Mouse (Mus musculus): ENCODE results near the gene Tacc2. TPM values are rescaled to one million over a fixed set of nuclear protein-coding genes. Genes with fewer than 3 reads are reported as not detected.
A peak's percentile ranks its signal among the peaks of the same experiment; 100 is the strongest.

Tacc2 gene
- polyA plus RNA-seq, 1 experiment from 2014 or later, result 34.7 TPM

DNA sequence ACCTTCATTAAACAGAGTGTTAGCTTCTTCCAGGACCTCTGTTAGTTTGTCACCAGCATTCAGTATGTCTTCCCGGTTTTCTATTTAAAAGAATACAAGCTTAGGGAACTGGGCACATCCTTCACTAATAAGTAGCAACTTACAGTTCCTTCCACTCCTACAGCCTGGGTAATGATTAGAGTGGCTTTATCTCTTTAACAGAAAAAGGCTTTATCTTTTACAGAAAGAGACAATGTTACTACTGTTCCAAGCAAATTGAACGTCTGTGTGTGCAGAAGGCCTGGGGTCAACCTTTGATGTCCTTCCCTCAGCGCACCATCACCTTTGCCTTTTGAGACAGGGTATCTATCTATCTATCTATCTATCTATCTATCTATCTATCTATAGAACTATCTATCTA, 31.3 kb upstream of the Tacc2 start:
- Histone ChIP-seq H3K36me3 (ENCODE audit: control insufficient read depth, insufficient read depth, low read length) (peaks cover 8% of the 10 kb centered on the region; the same call in 1 of the 2 replicates), H3K27ac (replicated peaks; ENCODE audit: low read depth, low read length) (no peak overlapping the region; the same call in 1 of the 2 replicates), H3K9ac (ENCODE audit: low read length) (peak overlapping the region; percentile 98), H3K4me2 (ENCODE audit: low read depth, severe bottlenecking) (peak overlapping the region; percentile 70), H3K9me3 (ENCODE audit: control insufficient read depth, low read length) (no peaks in the 10 kb centered on the region), H3K4me1 (ENCODE audit: control insufficient read depth, insufficient read depth, low read length) (peaks cover 5% of the 10 kb centered on the region), H3K27me3 (ENCODE audit: control insufficient read depth, insufficient read depth, low read length) (no peaks in the 10 kb centered on the region), H3K4me3 (ENCODE audit: low read depth, low read length) (peak overlapping the region; percentile 67)
- 59% methylated on average over 3 of the region's 3 CpGs for WGBS
- DNase-seq (ENCODE audit: low spot score), result no peak
- ATAC-seq (ENCODE audit: insufficient number of reproducible peaks, low FRiP score, low TSS enrichment, low read depth), result no peak

- ATAC-seq (ENCODE audit: insufficient number of reproducible peaks, low FRiP score, low TSS enrichment, low read depth), result no peak
Measured at GRCm38 (mm10) chr7:130546421-130546790, 30.8 kb upstream of the Tacc2 start.

DNA sequence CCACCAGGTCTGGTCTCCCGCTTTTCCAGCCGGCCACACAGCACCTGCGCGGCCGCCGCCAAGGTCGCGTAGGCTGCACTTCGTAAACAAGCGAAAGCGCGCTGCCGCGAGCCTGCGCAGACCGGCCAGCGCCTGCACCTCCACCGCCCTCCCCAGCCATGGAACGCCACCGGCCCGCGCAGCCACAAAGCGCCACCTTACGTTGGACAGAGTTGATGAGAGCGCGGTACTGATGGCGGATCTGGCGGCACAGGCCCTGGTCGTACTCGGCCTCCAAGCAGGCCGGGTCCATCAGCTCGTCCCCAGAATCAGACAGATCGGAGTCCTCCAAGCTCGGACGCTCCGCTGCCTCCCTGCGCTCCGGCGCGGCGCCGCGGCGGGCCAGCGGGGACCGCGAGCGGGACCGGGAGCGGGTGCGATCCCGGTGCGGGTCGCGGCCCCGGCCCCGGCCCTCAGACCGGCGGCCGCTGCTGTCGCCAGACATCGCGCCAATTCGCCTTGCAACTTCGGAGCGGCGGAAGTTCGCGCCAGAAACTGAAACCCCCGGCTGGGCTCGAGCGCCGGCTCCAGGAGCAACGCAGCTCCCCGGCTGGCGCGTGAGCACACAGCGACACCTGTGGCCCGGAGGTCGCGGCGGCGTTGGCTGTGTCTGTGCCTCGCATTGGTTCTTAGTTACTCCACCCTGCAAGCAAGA, 30.3 kb upstream of the Tacc2 start:
- Histone ChIP-seq H3K4me2 (ENCODE audit: low read depth, severe bottlenecking) (peak overlapping the region; percentile 70), H3K27ac (replicated peaks; ENCODE audit: low read depth, low read length) (peak overlapping the region; percentile 100), H3K9me3 (ENCODE audit: control insufficient read depth, low read length) (no peaks in the 10 kb centered on the region), H3K36me3 (ENCODE audit: control insufficient read depth, insufficient read depth, low read length) (peaks cover 8% of the 10 kb centered on the region; the same call in 1 of the 2 replicates), H3K4me3 (ENCODE audit: low read depth, low read length) (peak overlapping the region; percentile 67), H3K4me1 (ENCODE audit: control insufficient read depth, insufficient read depth, low read length) (peaks cover 5% of the 10 kb centered on the region), H3K27me3 (ENCODE audit: control insufficient read depth, insufficient read depth, low read length) (no peaks in the 10 kb centered on the region), H3K9ac (ENCODE audit: low read length) (peak overlapping the region; percentile 98)
- WGBS, result under 1% methylated on average over 82 of the region's 84 CpGs
- DNase-seq (ENCODE audit: low spot score), result peak; percentile 98
- peak; percentile 92 for ATAC-seq (ENCODE audit: insufficient number of reproducible peaks, low FRiP score, low TSS enrichment, low read depth)

More at GRCm38 (mm10) chr7:130546421-130546790, 30.8 kb upstream of the Tacc2 start:
- Histone ChIP-seq H3K4me3 (ENCODE audit: low read depth, low read length) (peak overlapping the region; percentile 67), H3K27ac (replicated peaks; ENCODE audit: low read depth, low read length) (peak overlapping the region; percentile 100), H3K4me2 (ENCODE audit: low read depth, severe bottlenecking) (peak overlapping the region; percentile 70), H3K4me1 (ENCODE audit: control insufficient read depth, insufficient read depth, low read length) (peaks cover 5% of the 10 kb centered on the region), H3K27me3 (ENCODE audit: control insufficient read depth, insufficient read depth, low read length) (no peaks in the 10 kb centered on the region), H3K9me3 (ENCODE audit: control insufficient read depth, low read length) (no peaks in the 10 kb centered on the region), H3K36me3 (ENCODE audit: control insufficient read depth, insufficient read depth, low read length) (peaks cover 8% of the 10 kb centered on the region; the same call in 1 of the 2 replicates), H3K9ac (ENCODE audit: low read length) (peak overlapping the region; percentile 98)
- 9% methylated on average over 7 of the region's 7 CpGs for WGBS
- no peak for DNase-seq (ENCODE audit: low spot score)

DNA sequence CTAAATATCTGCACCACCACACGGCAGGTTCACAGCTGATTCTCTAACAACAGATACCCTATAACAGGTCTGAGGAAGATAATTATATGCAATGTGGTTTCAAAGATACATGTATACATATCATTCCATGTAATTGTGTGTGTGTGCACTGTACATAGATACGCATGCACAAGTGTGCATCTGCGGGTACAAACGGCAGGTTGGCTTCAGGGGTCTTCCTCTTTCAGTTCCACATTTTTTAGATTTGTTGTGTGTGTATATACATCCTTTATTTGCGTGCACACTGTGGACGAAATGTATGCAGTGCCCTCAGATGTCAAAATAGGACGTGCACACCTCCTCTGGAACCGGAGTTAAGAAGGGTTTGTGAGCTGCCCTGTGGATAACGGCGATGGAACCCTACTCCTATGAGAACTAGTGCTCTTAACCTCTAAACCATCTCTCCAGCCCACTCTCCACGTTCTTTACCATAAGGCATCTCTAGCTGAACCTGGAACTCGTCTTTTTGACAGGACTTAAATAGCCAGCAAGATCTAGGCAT, 29.5 kb upstream of the Tacc2 start:
- Histone ChIP-seq H3K4me3 (ENCODE audit: low read depth, low read length) (no peak overlapping the region), H3K27ac (replicated peaks; ENCODE audit: low read depth, low read length) (no peak overlapping the region; the same call in 1 of the 2 replicates), H3K9ac (ENCODE audit: low read length) (no peak overlapping the region), H3K36me3 (ENCODE audit: control insufficient read depth, insufficient read depth, low read length) (peaks cover 5% of the 10 kb centered on the region; the same call in 1 of the 2 replicates), H3K27me3 (ENCODE audit: control insufficient read depth, insufficient read depth, low read length) (no peaks in the 10 kb centered on the region), H3K4me2 (ENCODE audit: low read depth, severe bottlenecking) (no peak overlapping the region), H3K4me1 (ENCODE audit: control insufficient read depth, insufficient read depth, low read length) (peaks cover 5% of the 10 kb centered on the region), H3K9me3 (ENCODE audit: control insufficient read depth, low read length) (no peaks in the 10 kb centered on the region)
- WGBS, result 84% methylated on average over 12 of the region's 12 CpGs
- ATAC-seq (ENCODE audit: insufficient number of reproducible peaks, low FRiP score, low TSS enrichment, low read depth), result no peak
- DNase-seq (ENCODE audit: low spot score), result no peak

DNA sequence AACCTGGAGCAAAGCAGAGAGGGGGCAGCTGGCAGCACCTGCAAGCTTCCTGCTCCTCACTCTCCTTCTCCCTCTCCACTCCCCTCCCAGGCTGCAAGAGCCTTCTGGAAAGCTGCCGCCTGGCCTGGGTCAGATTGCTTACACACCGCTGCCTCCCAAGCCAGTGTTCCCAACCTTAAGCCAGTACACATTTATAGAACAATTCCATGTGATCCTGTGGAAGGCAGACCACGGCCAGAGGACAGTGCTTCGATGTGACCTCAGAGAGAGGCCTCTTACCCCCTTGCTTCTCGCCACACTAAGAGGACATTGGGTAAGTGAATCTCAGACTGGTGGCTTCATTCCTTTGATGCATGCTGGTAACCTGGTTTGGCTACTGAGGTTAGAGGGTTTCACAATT, 24.5 kb upstream of the Tacc2 start:
- no peak overlapping the region for H3K27ac ChIP-seq (replicated peaks; ENCODE audit: low read depth, low read length)
- no peaks in the 10 kb centered on the region for H3K36me3 ChIP-seq (ENCODE audit: control insufficient read depth, insufficient read depth, low read length)
- no peak overlapping the region for H3K4me2 ChIP-seq (ENCODE audit: low read depth, severe bottlenecking)
- no peak overlapping the region for H3K9ac ChIP-seq (ENCODE audit: low read length)
- no peaks in the 10 kb centered on the region for H3K4me1 ChIP-seq (ENCODE audit: control insufficient read depth, insufficient read depth, low read length)
- ATAC-seq (ENCODE audit: insufficient number of reproducible peaks, low FRiP score, low TSS enrichment, low read depth), result no peak
- no peaks in the 10 kb centered on the region for H3K27me3 ChIP-seq (ENCODE audit: control insufficient read depth, insufficient read depth, low read length)
- WGBS, result 73% methylated on average over 5 of the region's 5 CpGs
- DNase-seq (ENCODE audit: low spot score), result no peak
- no peaks in the 10 kb centered on the region for H3K9me3 ChIP-seq (ENCODE audit: control insufficient read depth, low read length)
- H3K4me3 ChIP-seq (ENCODE audit: low read depth, low read length), result no peak overlapping the region

DNA sequence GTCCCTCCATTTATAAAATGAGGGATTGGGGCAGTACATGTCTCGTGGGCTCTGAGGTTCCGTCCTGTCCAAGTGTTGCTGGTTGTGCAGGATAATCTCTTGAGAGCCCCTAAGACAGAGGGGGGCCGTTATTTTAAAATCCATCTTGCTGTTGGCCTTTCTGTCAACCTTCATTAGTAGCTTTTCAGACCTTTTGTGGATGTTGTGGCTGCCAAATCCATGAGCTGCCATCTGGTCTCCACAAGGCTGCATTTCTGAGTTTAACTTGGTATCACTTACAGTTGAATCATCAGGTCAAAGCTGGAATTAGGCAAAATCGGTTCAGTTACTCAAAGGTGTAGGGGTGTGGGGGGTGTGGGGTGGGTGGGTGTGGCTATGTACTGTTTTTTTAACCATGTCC, 23.9 kb upstream of the Tacc2 start:
- H3K4me3 ChIP-seq (ENCODE audit: low read depth, low read length), result no peak overlapping the region
- no peak overlapping the region for H3K9ac ChIP-seq (ENCODE audit: low read length)
- no peak overlapping the region for H3K27ac ChIP-seq (replicated peaks; ENCODE audit: low read depth, low read length)
- H3K36me3 ChIP-seq (ENCODE audit: control insufficient read depth, insufficient read depth, low read length), result no peaks in the 10 kb centered on the region
- no peaks in the 10 kb centered on the region for H3K9me3 ChIP-seq (ENCODE audit: control insufficient read depth, low read length)
- H3K4me1 ChIP-seq (ENCODE audit: control insufficient read depth, insufficient read depth, low read length), result no peaks in the 10 kb centered on the region
- DNase-seq (ENCODE audit: low spot score) (no peak), ATAC-seq (ENCODE audit: insufficient number of reproducible peaks, low FRiP score, low TSS enrichment, low read depth) (no peak)
- no peak overlapping the region for H3K4me2 ChIP-seq (ENCODE audit: low read depth, severe bottlenecking)
- H3K27me3 ChIP-seq (ENCODE audit: control insufficient read depth, insufficient read depth, low read length), result no peaks in the 10 kb centered on the region
- WGBS, result 75% methylated on average over 4 of the region's 4 CpGs

DNA sequence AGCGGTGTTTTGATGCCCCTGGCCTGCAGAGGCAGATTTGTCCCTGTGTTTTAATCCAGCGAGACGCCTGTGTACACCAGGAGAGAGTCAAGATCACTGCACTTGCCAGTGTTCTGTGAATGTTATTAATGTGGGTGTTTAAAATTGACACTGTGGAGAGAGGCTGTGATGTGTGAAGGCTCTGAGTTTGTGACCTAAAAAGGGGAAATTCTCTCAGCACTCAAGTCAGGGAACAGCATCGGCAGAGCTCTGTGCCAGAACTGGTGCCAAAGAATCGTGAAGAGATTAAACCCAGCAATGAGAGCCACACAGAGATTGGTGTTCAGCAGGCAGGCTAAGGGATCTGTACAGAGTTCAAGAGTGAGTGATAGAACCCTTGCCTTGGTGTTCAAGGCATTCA, 21.6 kb upstream of the Tacc2 start:
- H3K4me1 ChIP-seq (ENCODE audit: control insufficient read depth, insufficient read depth, low read length), result no peaks in the 10 kb centered on the region
- H3K9me3 ChIP-seq (ENCODE audit: control insufficient read depth, low read length), result no peaks in the 10 kb centered on the region
- H3K4me3 ChIP-seq (ENCODE audit: low read depth, low read length), result no peak overlapping the region
- no peaks in the 10 kb centered on the region for H3K36me3 ChIP-seq (ENCODE audit: control insufficient read depth, insufficient read depth, low read length)
- ATAC-seq (ENCODE audit: insufficient number of reproducible peaks, low FRiP score, low TSS enrichment, low read depth) (no peak), DNase-seq (ENCODE audit: low spot score) (no peak)
- H3K4me2 ChIP-seq (ENCODE audit: low read depth, severe bottlenecking), result no peak overlapping the region
- no peaks in the 10 kb centered on the region for H3K27me3 ChIP-seq (ENCODE audit: control insufficient read depth, insufficient read depth, low read length)
- H3K9ac ChIP-seq (ENCODE audit: low read length), result no peak overlapping the region
- 79% methylated on average over 5 of the region's 5 CpGs for WGBS
- no peak overlapping the region for H3K27ac ChIP-seq (replicated peaks; ENCODE audit: low read depth, low read length)

- DNase-seq (ENCODE audit: low spot score), result no peak
- no peaks in the 10 kb centered on the region for H3K4me1 ChIP-seq (ENCODE audit: control insufficient read depth, insufficient read depth, low read length)
- H3K9me3 ChIP-seq (ENCODE audit: control insufficient read depth, low read length), result no peaks in the 10 kb centered on the region
- no peak overlapping the region for H3K4me3 ChIP-seq (ENCODE audit: low read depth, low read length)
- no peak overlapping the region for H3K27ac ChIP-seq (replicated peaks; ENCODE audit: low read depth, low read length)
- H3K36me3 ChIP-seq (ENCODE audit: control insufficient read depth, insufficient read depth, low read length), result no peaks in the 10 kb centered on the region
- ATAC-seq (ENCODE audit: insufficient number of reproducible peaks, low FRiP score, low TSS enrichment, low read depth), result no peak
- H3K9ac ChIP-seq (ENCODE audit: low read length), result no peak overlapping the region
- no peak overlapping the region for H3K4me2 ChIP-seq (ENCODE audit: low read depth, severe bottlenecking)
- H3K27me3 ChIP-seq (ENCODE audit: control insufficient read depth, insufficient read depth, low read length), result no peaks in the 10 kb centered on the region
- WGBS, result 71% methylated on average over 4 of the region's 4 CpGs
Measured at GRCm38 (mm10) chr7:130558592-130558991, 18.6 kb upstream of the Tacc2 start.
